Mouse (Mus musculus) thymus, postnatal 0 days (tissue): ENCODE results near the gene Ldb2. TPM values are rescaled to one million over a fixed set of nuclear protein-coding genes. Genes with fewer than 3 reads are reported as not detected.

Source experiments
- DNase-seq: peaks from one replicate; pipeline ENCODE4 v3.0.0-alpha.2; 2015; ENCODE audit warnings: low spot score
- polyA plus RNA-seq: library from polyadenylated mRNA; unstranded; fragments of >200 nt; fragmentation: Nextera tagmentation; extraction: Ambion mirVana; gene quantifications from 2 replicates; pipeline ENCODE4 v1.2.1, GENCODE M21; 2015

The Ldb2 gene
- polyA plus RNA-seq, 1 experiment from 2014 or later = 5.1 TPM

- DNase-seq = no peak
These were observed 79.6 kb downstream of the Ldb2 start for GRCm38 (mm10) chr5:44719872-44720271.

DNA sequence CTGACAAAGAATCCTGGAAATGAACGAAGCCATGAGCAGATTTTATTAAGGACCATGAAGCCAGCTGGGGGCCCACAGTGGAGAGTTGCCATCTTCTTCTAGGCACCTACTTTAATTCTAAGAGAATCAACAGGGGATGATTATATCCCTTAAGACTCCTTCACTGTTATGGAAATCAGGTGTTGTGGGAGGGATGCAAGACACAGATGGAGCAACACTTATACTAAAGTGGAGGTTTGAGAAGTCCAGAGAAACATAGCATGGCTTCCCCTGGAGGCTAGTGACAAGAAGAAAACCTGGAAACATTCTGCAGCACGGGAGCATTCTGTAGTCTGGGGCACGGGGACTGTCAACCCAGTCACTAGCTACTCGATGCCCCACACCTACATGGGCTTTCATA, 85.0 kb downstream of the Ldb2 start:
- no peak for DNase-seq

GRCm38 (mm10) chr5:44713181-44713789, 86.2 kb downstream of the Ldb2 start:
- DNase-seq = no peak

- DNase-seq = no peak
These were observed 88.3 kb downstream of the Ldb2 start for GRCm38 (mm10) chr5:44711211-44711610.

DNA sequence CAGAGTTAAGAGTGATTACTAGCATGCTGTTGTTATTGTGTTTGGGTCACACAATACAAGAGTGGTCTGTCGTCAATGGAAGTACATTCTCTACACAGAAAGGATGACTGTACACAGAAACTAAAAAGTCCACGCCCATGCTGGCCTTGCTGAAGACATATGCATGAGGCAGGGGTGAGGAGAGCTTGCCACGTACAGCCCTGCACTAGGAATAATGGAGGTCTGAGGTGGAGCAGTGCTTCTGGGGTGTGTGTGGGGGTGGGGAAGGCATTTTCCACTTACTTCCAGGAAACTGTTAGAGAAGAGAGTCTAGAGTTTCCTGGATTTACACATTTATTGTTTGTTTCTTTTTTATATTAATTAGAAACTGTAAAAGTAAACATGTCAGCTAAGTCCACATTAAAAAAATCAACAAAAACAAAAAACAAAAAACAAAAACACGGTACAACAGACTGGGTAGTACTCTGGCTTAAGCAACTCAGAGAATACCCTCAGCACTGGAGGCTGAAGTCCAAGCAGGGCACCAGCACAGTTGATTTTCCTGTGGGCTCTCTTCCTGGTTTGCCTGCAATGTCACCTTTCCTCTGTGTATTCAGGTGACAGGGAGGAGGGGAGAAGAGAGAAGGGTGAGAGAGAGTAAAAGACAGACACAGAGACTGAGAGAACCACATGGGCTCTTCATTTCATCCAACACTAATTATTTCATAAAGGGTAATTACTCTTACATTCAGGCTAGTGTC, 89.2 kb downstream of the Ldb2 start:
- no peak for DNase-seq

DNA sequence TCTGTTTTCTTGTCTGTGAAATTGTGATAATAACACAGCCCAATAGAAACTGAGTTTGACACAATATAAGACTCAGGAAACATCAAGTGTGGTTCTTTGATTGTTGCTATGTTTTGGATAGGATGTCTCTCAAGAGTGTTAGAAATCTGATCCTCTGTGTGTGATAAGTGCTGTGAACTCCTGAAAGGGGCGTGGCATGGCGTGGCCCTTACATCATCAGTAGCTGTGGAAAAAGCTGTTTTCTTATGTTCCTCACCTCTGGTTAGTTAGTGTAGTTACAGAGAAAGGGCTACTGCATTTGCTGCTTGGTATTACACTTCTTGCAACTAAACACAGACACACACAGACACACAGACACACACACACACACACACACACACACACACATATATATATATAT, 90.2 kb downstream of the Ldb2 start:
- no peak for DNase-seq

GRCm38 (mm10) chr5:44707946-44708345, 91.5 kb downstream of the Ldb2 start:
- no peak for DNase-seq

DNA sequence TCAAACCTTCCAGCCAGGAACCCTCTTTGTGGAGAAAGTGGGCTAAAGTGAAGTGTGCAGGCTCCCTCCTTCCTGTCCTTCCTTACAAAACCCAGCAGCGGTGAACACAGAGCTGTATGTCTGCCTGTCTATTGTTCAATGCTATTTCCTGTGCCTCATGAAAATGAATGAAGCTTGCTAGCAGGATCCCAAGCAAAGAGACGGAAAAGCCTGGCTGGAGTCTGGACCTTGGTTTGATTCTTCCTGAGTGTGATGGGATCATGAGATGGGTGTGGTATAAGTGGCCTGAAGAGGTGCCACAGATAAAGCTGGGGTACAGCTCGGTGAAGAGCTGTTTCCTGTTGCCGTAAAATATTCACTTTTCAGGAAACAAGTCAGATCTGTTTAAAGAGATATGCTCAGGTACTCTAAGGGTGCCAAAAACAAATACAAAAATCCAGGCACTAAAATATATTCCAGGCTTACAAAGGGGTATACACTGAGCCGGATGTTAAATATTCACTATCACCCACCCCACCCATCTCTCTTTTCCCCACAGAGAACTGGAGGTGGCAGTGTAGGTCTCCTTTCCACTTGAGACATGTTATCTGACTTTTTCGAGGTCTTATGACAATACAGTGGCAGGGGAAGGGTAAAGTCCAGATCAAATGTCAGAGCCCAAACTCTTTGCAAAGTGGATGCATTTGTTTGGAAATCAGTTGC, 92.3 kb downstream of the Ldb2 start:
- no peak for DNase-seq

GRCm38 (mm10) chr5:44697993-44698392, 101.5 kb downstream of the Ldb2 start:
- DNase-seq = no peak

DNA sequence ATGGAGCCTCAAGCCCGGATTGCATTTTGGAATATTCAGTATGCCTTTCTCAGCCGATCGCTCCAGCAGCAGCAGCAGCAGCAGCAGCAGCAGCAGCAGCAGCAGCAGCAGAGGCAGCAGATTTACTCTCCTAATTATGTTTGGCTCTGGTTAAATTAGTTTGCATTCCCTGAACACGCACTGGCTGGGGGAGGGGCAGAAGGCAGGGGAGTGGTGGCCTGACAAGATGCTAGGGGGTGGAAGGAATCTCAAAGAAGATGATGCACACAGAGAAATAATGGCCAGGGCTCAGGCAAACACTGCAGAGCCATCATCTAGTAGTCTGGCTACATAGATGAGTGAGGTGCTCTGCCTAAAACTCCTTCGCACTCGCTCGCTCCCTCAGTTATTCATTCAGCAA, 102.9 kb downstream of the Ldb2 start:
- no peak for DNase-seq

GRCm38 (mm10) chr5:44693674-44694073, 105.8 kb downstream of the Ldb2 start:
- no peak for DNase-seq

DNA sequence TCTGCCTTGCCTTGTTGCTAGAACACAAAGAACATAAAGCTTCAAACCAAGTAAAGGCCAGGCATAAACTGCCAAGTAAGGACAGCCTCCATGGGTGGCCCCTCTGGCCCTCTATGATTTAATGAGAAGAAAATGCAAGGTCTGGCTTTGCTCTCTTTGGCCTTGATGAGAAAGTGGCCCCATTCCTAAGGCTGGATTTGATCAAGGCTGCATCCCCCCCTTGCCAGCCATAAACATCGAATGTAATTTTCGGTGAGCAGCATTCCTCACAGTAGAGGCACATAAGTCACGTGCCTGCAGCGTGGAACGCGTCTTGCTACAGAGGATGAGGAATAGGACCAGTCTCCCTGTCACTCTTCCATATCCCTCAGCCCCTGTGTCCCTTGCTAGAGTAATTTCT, 113.1 kb downstream of the Ldb2 start:
- no peak for DNase-seq

GRCm38 (mm10) chr5:44681054-44681638, 118.3 kb downstream of the Ldb2 start:
- no peak for DNase-seq

GRCm38 (mm10) chr5:44677814-44678213, 121.7 kb downstream of the Ldb2 start:
- DNase-seq = no peak

GRCm38 (mm10) chr5:44676145-44676754, 123.2 kb downstream of the Ldb2 start:
- no peak for DNase-seq

GRCm38 (mm10) chr5:44670336-44670735, 129.1 kb downstream of the Ldb2 start:
- no peak for DNase-seq

- no peak for DNase-seq
These were observed 131.6 kb downstream of the Ldb2 start for GRCm38 (mm10) chr5:44667907-44668306.

DNA sequence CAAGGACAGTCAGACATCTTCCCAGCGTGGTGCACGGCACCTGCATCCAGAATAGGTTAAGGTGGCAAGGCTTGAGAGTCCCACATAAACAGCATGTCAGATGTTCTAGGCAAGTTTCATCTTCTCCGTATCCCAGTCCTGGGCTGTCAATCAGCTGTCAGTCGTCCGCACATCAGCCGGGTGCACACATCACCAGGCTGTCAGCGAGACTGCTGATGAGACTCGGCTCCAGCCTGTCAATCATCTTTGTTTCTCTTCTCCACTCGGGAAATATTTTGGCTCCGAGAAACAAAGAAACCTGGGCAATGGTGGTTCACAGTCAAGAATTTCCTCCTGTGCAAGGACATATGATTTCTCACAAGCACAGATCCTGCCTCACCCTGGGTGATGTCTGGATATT, 132.1 kb downstream of the Ldb2 start:
- DNase-seq = no peak

DNA sequence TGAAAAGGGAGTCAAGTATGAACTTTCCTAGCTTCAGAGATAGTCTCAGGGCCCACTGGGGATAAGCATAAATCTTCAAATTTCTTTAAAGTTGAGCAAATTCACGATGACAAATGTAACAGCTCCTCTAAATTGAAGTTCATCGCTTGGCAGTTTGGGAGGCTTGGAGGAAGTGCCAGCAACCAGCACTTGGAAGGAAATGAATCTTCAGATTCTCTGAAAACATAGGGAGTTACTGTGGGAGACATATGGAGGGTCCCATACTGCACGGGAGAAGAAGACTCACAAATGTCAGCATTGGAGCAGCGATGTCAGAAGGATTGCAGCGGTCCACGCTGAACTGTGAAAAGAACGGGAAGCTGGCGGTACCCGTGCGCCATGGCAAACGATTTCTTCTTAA, 139.8 kb downstream of the Ldb2 start:
- no peak for DNase-seq

DNA sequence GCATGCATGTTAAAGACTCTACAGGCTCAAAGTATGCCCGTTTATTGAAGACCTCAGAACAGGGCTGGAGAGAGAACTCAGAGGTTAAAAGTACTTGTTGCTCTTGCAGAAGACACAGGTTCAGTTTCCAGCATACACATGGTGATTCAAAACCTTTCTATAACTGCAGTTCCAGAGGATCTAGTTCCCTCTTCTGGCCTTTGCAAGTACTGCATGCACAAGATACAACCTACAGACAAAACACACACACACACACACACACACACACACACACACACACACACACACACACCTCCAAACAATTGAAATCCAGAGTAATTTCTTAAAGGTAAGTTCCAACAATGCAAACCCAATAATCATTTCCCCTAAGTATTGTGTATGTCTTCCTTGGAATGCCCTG, 142.8 kb downstream of the Ldb2 start:
- no peak for DNase-seq

- DNase-seq = no peak
These were observed 145.1 kb downstream of the Ldb2 start for GRCm38 (mm10) chr5:44654403-44654802.

DNA sequence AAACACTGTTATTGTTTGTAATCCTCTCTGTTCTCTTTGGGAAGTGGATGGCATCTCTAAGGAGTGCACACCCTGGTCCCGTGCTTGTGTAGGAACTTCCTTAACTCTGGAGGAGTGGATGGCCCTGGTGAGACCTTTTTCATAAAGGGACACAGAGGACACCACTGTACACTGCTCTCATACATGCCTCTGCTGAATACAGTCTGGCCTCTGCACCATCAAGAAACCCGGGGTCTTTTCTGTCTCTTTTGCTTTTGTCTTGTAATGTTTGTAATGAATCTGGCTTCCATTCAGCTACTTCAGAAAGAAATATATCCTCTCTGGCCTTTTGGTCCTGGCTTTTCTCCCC, 152.7 kb downstream of the Ldb2 start:
- no peak for DNase-seq
